Mouse (Mus musculus) ES-E14 (cell line): Measurements from ENCODE around the gene Prkaa1. TPM values are rescaled to one million over a fixed set of nuclear protein-coding genes. Genes with fewer than 3 reads are reported as not detected.

Source experiments
- DNase-seq: peaks from one replicate; pipeline ENCODE4 v3.0.0-alpha.2; 2013; ENCODE audit warnings: low read depth, low spot score
- H3K27ac ChIP-seq: 2 replicates; pipeline ENCODE4 v1.5.1; 2012; ENCODE audit warnings: low read depth, mild to moderate bottlenecking, low read length, moderate library complexity, mixed read lengths; ENCODE audit not compliant: poor library complexity, insufficient read depth, severe bottlenecking
- H3K36me3 ChIP-seq: 2 replicates; pipeline ENCODE4 v1.6.1; 2012; ENCODE audit warnings: mild to moderate bottlenecking, low read length, moderate library complexity, mixed read lengths; ENCODE audit not compliant: control insufficient read depth, poor library complexity, insufficient read depth, severe bottlenecking
- H3K4me1 ChIP-seq, 2 experiments: fragments of 150-350 bp in 1 of 2; sonication (generic) in 1 of 2; 2 replicates each; pipeline ENCODE4 v1.6.1; 2012; ENCODE audit warnings: low read length in 2 of 2, mild to moderate bottlenecking in 1 of 2, mixed read lengths in 1 of 2; ENCODE audit not compliant: control insufficient read depth in 2 of 2, insufficient read depth in 2 of 2, poor library complexity in 1 of 2
- H3K4me3 ChIP-seq, 2 experiments: fragments of 150-350 bp in 1 of 2; sonication (generic) in 1 of 2; 2 replicates each; pipeline ENCODE4 v1.5.1; 2012; ENCODE audit warnings: low read length in 2 of 2, low read depth in 1 of 2, mild to moderate bottlenecking in 1 of 2, mixed read lengths in 1 of 2; ENCODE audit not compliant: insufficient read depth in 1 of 2, poor library complexity in 1 of 2, severe bottlenecking in 1 of 2
- H3K9ac ChIP-seq: 2 replicates; pipeline ENCODE4 v1.6.1; 2012; ENCODE audit warnings: low read depth, mild to moderate bottlenecking, low read length, mixed read lengths; ENCODE audit not compliant: poor library complexity, insufficient read depth, severe bottlenecking
- H3K9me3 ChIP-seq: fragments of 150-350 bp; sonication (generic); 2 replicates; pipeline ENCODE4 v1.6.1; 2012; ENCODE audit warnings: low read depth, mild to moderate bottlenecking, low read length; ENCODE audit not compliant: control insufficient read depth, insufficient read depth
- CHD2 ChIP-seq: IDR thresholded peaks from 2 replicates; pipeline ENCODE4 v1.6.1; 2014; ENCODE audit warnings: mild to moderate bottlenecking, low read depth, low read length, inconsistent platforms
- HCFC1 ChIP-seq: IDR thresholded peaks from 2 replicates; pipeline ENCODE4 v1.6.1; 2012; ENCODE audit warnings: low read length, inconsistent platforms, borderline replicate concordance; ENCODE audit not compliant: insufficient read depth
- MAFK ChIP-seq: IDR thresholded peaks from 2 replicates; pipeline ENCODE4 v1.6.1; 2014; ENCODE audit warnings: mild to moderate bottlenecking, low read depth, low read length, inconsistent platforms; ENCODE audit not compliant: insufficient read depth
- ZC3H11A ChIP-seq: IDR thresholded peaks from 2 replicates; pipeline ENCODE4 v1.6.1; 2012; ENCODE audit warnings: low read depth, mild to moderate bottlenecking, inconsistent platforms, low read length, borderline replicate concordance
- ZNF384 ChIP-seq: IDR thresholded peaks from 2 replicates; pipeline ENCODE4 v1.6.1; 2012; ENCODE audit warnings: low read depth, low read length, inconsistent platforms
- in situ Hi-C, 2 experiments: fragments of 600-800 bp; cut with MboI; formaldehyde crosslinking; loops; one replicate each; pipeline ENCODE4 v1.15.1; 2025; ENCODE audit warnings: low sequenced_read_pairs in 2 of 2, inconsistent platforms in 1 of 2; ENCODE audit not compliant: unreplicated experiment in 2 of 2
- total RNA-seq: library from RNA; depleted of rRNA; stranded (reverse); fragments of 300-350 nt; gene quantifications from 2 replicates; pipeline ENCODE4 v1.2.3, GENCODE M21; 2012

The Prkaa1 gene
- total RNA-seq, 1 experiment = 12.9 TPM

- Histone ChIP-seq H3K4me1 (peaks cover 0 to 3% of the 10 kb centered on the region in 2 experiments; a peak in 1 of 4 replicates), H3K27ac (peak overlapping the region; percentile 79), H3K9me3 (no peaks in the 10 kb centered on the region), H3K36me3 (no peaks in the 10 kb centered on the region), H3K9ac (peak overlapping the region; percentile 98), H3K4me3 (peak overlapping the region; percentile 89 to 96)
- DNase-seq = no peak
- in situ Hi-C loops = no loop called here
- TF ChIP-seq CHD2 (no peak), ZC3H11A (no peak), ZNF384 (no peak), HCFC1 (no peak), MAFK (no peak)
Observed at GRCm38 (mm10) chr15:5144021-5144778, 539 bp downstream of the Prkaa1 start.

- no peaks in the 10 kb centered on the region for H3K9me3 ChIP-seq
- no peak for TF ChIP-seq ZC3H11A
- TF ChIP-seq MAFK = no peak
- no peak for TF ChIP-seq ZNF384
- no peak for TF ChIP-seq HCFC1
- no peak for TF ChIP-seq CHD2
- no peaks in the 10 kb centered on the region for H3K36me3 ChIP-seq
- in situ Hi-C loops = no loop called here
- no peak for DNase-seq
- peaks cover 0 to 3% of the 10 kb centered on the region in 2 experiments; a peak in 1 of 4 replicates for H3K4me1 ChIP-seq
- H3K27ac ChIP-seq = no peak overlapping the region
- H3K9ac ChIP-seq = no peak overlapping the region
- peak overlapping the region; percentile 8 to 89; a peak in 1 of 4 replicates for H3K4me3 ChIP-seq
Observed at GRCm38 (mm10) chr15:5145196-5145945, 1.7 kb downstream of the Prkaa1 start.

- Histone ChIP-seq H3K9ac (no peak overlapping the region), H3K36me3 (no peaks in the 10 kb centered on the region), H3K27ac (no peak overlapping the region), H3K4me1 (peaks cover 4 to 7% of the 10 kb centered on the region in 2 experiments), H3K9me3 (no peaks in the 10 kb centered on the region), H3K4me3 (no peak overlapping the region)
- DNase-seq = no peak
- in situ Hi-C loops = no loop called here
- no peak for TF ChIP-seq CHD2
- no peak for TF ChIP-seq ZC3H11A
- TF ChIP-seq MAFK = no peak
- TF ChIP-seq HCFC1 = no peak
- TF ChIP-seq ZNF384 = no peak
Observed at GRCm38 (mm10) chr15:5149187-5149586, 5.5 kb downstream of the Prkaa1 start.

GRCm38 (mm10) chr15:5152171-5152570 lies 8.5 kb downstream of the Prkaa1 start:
- in situ Hi-C loops = no loop called here
- H3K27ac ChIP-seq = no peak overlapping the region; the same call in 1 of the 2 replicates
- DNase-seq = no peak
- no peaks in the 10 kb centered on the region for H3K9me3 ChIP-seq
- peak overlapping the region; percentile 7; the same call in 1 of the 2 replicates for H3K9ac ChIP-seq
- H3K4me3 ChIP-seq = peak overlapping the region; percentile 20 to 22; a peak in 2 of 4 replicates
- no peak for TF ChIP-seq MAFK
- no peak for TF ChIP-seq ZNF384
- no peak for TF ChIP-seq HCFC1
- no peak for TF ChIP-seq CHD2
- TF ChIP-seq ZC3H11A = no peak
- peaks cover 4% of the 10 kb centered on the region in 2 experiments for H3K4me1 ChIP-seq
- H3K36me3 ChIP-seq = no peaks in the 10 kb centered on the region
